Mouse (Mus musculus) colon, adult 2 months (tissue): ENCODE results near the gene Amy1. TPM values are rescaled to one million over a fixed set of nuclear protein-coding genes. Genes with fewer than 3 reads are reported as not detected.

Source experiments
- polyA plus RNA-seq: library from polyadenylated mRNA; depleted of rRNA; stranded (reverse); fragments of >200 nt; gene quantifications from 2 replicates; pipeline ENCODE4 v1.2.3, GENCODE M21; 2012; rRNA removed

The Amy1 gene
- 0.12 and 0.22 TPM in 2 replicates for polyA plus RNA-seq

DNA sequence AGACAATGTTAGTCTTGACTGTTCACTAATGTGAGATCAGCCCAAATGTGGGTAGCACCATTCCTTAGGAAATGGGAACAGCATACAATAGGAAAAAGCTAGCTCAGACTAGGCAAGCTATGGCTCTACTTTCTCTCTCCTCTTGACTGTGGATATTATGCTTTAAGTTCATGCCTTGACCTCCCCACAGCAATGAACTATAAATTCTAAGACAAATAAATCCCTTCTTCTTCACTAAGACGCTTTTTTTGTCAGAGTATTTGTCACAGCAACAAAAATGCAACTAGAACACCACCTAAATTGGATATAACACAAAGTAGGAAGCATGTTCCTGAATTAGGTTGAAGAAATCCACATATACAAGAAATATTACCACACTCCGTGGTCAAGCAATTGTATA is at the start of gene Amy1:
TSS of gene Amy1 (minus strand) at position 101 of the 400 bp plus-strand sequence.

DNA sequence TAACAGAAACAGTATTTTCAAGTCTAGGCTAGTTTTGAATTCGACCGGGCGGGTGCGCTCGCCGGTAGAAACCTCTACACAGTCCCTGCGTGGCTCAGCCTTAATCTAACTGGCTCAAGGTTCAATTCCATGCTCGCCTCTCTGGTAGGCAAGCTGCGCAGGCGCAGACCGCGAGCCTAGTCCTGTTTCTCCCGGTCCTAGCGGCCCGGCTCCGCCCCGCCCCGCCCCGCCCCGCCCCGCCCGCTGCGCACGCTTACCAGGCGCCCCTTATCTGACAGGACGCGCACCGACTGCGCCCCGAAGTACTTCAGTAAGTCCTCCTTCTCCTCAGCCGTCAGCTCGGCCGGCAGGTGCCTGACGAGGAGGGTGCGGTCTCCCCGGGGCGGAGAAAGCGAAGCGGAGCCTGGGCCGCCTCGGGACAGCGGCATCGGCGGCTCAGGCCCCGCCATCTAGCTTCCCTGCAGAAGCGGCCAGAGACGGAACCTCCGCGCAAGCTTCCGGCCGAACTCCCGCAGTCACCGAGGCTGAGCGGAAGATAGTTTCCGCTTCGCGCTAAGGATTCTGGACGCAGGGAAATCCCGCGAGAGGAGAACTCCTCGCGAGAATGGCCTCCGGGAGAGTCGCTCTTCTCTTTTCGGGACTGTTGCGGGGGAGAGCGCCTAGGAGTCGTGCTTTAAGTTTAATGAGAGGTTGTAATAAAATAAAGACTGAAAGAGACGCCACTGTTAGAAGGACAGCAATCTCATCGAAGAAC is 23.3 kb upstream of the Amy1 start, which contains the start of gene Rnpc3:
TSS of gene Rnpc3 (minus strand) at position 544 of the 754 bp plus-strand sequence.

DNA sequence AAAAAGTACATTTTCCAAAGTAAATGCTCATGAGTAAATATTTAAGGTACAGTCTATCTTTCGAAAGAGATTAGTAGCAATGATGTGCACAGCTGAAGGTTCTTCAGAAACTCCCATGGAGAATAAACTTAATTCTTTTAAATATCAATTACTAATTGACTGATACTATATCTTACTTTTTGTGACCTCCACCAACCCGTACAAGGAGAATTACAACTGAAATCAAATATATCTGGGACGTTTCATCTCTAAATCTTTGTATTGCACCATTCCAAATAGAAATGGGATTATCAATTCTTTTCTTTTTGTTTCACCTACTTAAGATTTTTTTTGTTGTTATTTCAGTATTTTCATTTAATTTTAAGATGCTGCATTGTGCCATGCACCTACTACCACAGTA is 74.2 kb downstream of the Amy1 start, which contains the start of gene Amy2a1:
TSS of gene Amy2a1 (minus strand) at position 101 of the 400 bp plus-strand sequence.

Other genes starting within 250 kb of the Amy1 start
- gene Amy2a1, start 74.3 kb downstream of the Amy1 start, polyA plus RNA-seq = not detected in 2 replicates
- 4.1 and 4.6 TPM in 2 replicates for gene Rnpc3, start 23.4 kb upstream of the Amy1 start, polyA plus RNA-seq